Mouse (Mus musculus) MN1 (cell line): Measurements from ENCODE around the gene Usp47.
A peak's percentile ranks its signal among the peaks of the same experiment; 100 is the strongest.

Source experiments
- DNase-seq: peaks from one replicate; pipeline ENCODE4 v3.0.0-alpha.2; 2016; ENCODE audit warnings: low spot score

Usp47 gene

GRCm38 (mm10) chr7:112155194-112155593 lies 131.9 kb downstream of the Usp47 start:
- DNase-seq = no peak

GRCm38 (mm10) chr7:112157584-112158315 lies 134.4 kb downstream of the Usp47 start:
- peak; percentile 64 for DNase-seq

GRCm38 (mm10) chr7:112158316-112158741 lies 135.0 kb downstream of the Usp47 start:
- peak; percentile 52 for DNase-seq

- DNase-seq = peak; percentile 72
These were observed 135.6 kb downstream of the Usp47 start, which contains the start of gene Dkk3 for GRCm38 (mm10) chr7:112158942-112159341. Gene Dkk3, minus strand, starts transcription at chr7:112159057.

GRCm38 (mm10) chr7:112159835-112160234 lies 136.5 kb downstream of the Usp47 start:
- peak; percentile 44 for DNase-seq
